Mouse (Mus musculus) E14TG2a.4 (cell line): ENCODE data around the gene Abr.

Source experiments
- CTCF ChIP-seq: conservative IDR thresholded peaks from 2 replicates; pipeline ENCODE4 v1.5.1; 2014; ENCODE audit warnings: low read length
- NANOG ChIP-seq: IDR thresholded peaks from 2 replicates; pipeline ENCODE4 v1.6.1; 2014; ENCODE audit warnings: borderline replicate concordance, low read length, mixed read lengths

DNA sequence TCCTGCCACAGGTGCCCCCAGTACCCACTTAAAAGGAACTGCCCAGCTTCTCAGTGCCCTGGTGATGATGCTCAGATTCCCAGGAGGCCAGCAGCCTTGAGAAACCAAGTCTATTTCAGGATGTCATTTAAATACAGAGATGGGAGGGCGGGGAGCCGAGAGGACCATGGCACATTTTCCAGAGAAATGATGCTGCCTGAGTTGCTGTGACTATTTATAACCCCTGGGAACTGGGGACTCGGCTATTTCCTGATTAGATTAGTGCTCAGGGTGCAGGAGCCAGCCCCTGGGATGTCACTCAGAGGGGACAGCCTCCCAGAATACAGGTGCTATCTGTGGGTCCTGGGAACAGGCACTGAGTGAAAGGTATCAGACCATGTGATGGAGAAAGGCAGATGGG is 194.3 kb downstream of the Abr start:
- TF ChIP-seq CTCF (no peak), NANOG (no peak)
